Mouse (Mus musculus) left cerebral cortex, adult 2 months (tissue): ENCODE measurements at regions not wholly inside any gene's neighbourhood (a gene's known extent, or its start where the extent isn't known, plus 50 kb on each side); places are given as distances from the start of the nearest gene placed in this dataset.
A peak's percentile ranks its signal among the peaks of the same experiment; 100 is the strongest.

Source experiments
- DNase-seq, 2 experiments: peaks; one replicate each; pipeline ENCODE4 v3.0.0; 2021 to 2022; ENCODE audit warnings: low spot score in 2 of 2, mixed read lengths in 1 of 2; ENCODE audit errors: extremely low spot score in 1 of 2
- H3K27ac ChIP-seq: fragments of 200-600 bp; 2 replicates; pipeline ENCODE4 v1.8.1; 2022
- H3K4me3 ChIP-seq: fragments of 200-600 bp; 2 replicates; pipeline ENCODE4 v1.8.1; 2022
- CTCF ChIP-seq: fragments of 200-600 bp; IDR thresholded peaks from 2 replicates; pipeline ENCODE4 v1.8.1; 2022; ENCODE audit warnings: antibody characterized with exemption, mild to moderate bottlenecking, moderate library complexity
- intact Hi-C: fragments of 180-260 bp; cut with DNase I; formaldehyde crosslinking; loops from one replicate; pipeline ENCODE4 v1.15.1; 2025

DNA sequence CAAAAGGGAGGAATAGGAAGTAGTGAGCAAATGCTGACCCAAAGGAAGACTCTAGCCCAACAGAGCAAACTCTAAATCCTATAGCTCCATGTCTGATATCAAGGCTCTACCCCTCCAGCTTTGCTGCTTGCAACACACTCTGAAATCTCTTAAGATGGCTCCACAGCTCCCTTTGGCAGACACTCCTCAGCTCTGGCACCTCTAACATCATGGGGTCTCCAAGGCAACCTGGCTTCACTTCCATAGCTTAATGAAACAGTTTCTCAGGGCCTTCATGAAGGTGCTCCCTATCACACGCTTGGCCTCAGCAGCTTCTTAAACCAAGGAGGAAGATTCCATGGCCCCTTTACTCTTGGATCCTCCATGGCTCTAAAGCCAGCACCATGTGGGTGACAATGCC lies 73.6 kb downstream of the Hes1 start:
- H3K27ac ChIP-seq: no peak overlapping the region
- intact Hi-C loops: no loop called here
- TF ChIP-seq CTCF: no peak
- no peak overlapping the region for H3K4me3 ChIP-seq
- DNase-seq: no peak

DNA sequence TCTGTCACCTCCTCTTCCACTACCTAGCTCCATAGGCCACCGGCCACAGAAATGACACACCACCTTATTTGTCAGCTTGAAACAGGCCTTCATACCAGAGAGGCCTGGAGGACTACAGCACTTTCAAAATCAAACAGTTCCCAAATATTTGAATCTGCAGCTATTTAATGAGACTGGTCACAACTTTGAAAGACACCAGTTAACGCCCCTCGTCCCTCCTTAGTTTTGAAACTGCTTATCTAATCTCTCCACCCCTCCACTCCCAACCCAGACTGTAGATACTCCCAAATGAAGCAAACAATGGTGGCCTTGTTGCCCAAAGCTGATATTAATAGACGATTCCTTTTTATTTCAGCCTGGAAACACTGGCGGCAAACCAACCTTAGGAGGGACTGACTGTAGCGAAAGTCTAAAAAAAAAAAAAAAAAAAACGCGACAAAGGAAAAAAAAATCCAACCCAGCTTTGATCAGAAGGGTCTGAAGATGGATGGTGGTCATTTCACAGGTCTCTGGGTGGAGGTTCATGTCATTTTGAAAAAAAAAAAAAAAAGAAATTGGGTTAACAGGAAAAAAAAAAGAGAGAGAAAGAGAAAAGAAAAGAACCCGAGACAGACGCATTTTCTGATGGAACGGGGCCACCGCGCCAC lies 80.8 kb downstream of the Hes1 start:
- TF ChIP-seq CTCF: no peak
- intact Hi-C loops: no loop called here
- DNase-seq: no peak
- no peak overlapping the region for H3K4me3 ChIP-seq
- H3K27ac ChIP-seq: no peak overlapping the region

DNA sequence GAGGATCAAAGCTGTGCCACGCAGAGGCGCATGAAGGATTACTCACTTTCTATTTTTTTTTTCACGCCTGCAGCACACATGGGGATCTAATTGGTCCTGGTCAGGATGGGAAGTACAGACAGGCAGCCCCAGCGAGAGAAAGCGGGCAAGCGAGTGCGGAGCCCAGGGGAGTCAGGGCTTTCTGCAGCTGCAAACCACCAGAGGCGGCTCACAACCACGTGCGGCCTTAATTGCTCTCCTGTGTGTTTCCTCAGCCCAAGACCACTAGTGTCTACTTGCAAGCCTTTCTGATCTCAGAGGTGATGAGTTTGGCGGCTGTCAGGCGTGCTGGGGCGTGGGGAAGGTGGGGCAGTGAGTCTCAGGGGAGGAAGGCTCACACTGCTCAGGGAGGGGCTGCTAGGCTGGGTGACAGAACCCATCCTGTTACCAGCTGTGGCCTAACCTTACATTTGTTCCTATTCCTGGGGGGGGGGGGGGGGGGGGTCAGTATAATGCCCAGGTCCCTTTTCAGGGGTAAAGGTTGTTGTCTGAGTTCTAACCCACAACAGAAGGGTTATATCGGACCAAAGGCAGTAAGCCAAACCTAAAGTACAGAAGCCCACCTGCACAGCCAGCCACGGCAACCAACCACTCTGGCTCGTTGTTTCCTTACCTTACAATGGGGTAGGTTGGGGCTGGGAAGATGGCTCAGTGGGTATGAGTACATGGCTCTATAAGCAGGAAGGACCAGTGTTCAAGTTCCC lies 81.5 kb downstream of the Hes1 start:
- no peak overlapping the region for H3K27ac ChIP-seq
- intact Hi-C loops: no loop called here
- no peak for TF ChIP-seq CTCF

DNA sequence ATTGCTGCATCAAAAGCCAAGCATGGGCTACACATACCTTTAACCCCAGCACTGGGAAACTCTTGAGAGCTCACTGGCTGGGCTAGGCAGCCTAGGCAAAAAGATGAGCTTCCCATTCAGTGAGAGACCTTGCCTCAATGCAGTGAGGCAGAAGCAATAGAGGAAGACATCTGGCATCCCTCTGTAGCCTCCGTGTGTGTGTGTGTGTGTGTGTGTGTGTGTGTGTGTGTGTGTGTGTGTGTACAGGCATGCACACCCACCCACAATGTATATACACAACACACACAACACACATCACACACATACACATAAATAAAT lies 82.0 kb downstream of the Hes1 start:
- H3K27ac ChIP-seq: no peak overlapping the region
- intact Hi-C loops: no loop called here

More for the DNA sequence above, 81.5 kb downstream of the Hes1 start:
- DNase-seq: peak; percentile 13 to 32
- no peak overlapping the region for H3K4me3 ChIP-seq

DNA sequence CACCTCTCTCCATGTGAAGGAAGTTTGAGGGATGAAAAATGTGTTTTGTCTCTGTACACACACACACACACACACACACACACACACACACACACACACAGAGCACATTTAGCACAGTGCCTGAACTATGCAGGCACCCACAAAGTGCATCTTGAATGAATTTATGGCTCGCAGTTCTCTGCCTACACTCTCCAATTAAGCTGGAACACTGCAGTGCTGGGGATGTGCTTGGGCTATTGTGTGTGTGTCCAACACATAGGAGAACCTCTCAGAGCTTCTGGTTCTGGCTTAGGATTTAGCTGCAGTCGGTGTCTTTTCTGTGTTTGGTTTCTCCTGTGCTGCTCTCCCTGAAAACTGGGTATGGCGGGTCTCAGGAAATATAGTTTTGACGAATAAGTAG lies 83.1 kb downstream of the Hes1 start:
- Histone ChIP-seq H3K4me3 (no peak overlapping the region), H3K27ac (no peak overlapping the region)
- TF ChIP-seq CTCF: no peak
- peak in 1 of 2 experiments; percentile 21 for DNase-seq
- intact Hi-C loops: no loop called here

More for the DNA sequence above, 82.0 kb downstream of the Hes1 start:
- H3K4me3 ChIP-seq: no peak overlapping the region
- no peak for DNase-seq
- TF ChIP-seq CTCF: no peak

DNA sequence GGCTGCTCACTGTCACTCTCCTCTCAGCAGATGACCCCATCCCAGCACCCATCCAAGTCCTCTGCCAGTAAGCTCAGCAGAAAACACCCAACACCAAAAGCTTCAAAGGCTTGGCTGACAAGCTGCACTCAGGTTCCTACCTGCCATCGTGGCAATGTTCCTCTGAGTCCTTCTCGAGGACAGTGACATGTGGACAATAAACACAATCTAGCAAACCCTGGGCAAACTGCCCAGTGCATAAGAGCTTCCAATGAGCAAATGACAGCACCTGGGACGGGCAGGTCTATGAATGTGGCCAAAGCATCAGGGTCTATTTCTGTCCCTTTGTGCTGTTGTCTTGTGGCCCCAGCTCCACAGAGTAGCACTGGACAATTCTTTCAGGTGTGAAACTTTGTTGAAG lies 86.9 kb downstream of the Hes1 start:
- Histone ChIP-seq H3K27ac (no peak overlapping the region), H3K4me3 (no peak overlapping the region)
- intact Hi-C loops: no loop called here
- no peak for DNase-seq
- TF ChIP-seq CTCF: no peak

DNA sequence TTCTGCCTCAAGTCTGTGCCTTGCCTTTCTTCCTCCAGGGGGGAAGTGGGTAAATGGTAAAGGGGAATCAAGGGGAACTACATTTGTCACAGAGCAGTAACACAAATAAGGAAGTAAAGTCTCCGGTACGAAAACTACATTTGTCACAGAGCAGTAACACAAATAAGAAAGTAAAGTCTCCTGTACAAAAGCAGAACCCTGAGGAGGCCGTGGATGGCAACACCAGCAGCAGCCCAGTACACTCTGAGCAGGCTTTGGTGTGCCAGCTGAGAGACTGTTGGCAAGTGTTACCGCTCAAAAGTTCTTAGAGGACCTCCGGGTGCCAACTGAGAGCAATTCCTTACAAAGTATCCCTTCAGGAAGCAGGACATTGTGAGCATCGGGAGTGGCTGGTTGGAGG lies 90.9 kb downstream of the Hes1 start:
- Histone ChIP-seq H3K27ac (no peak overlapping the region), H3K4me3 (no peak overlapping the region)
- TF ChIP-seq CTCF: no peak
- intact Hi-C loops: no loop called here
- no peak for DNase-seq

DNA sequence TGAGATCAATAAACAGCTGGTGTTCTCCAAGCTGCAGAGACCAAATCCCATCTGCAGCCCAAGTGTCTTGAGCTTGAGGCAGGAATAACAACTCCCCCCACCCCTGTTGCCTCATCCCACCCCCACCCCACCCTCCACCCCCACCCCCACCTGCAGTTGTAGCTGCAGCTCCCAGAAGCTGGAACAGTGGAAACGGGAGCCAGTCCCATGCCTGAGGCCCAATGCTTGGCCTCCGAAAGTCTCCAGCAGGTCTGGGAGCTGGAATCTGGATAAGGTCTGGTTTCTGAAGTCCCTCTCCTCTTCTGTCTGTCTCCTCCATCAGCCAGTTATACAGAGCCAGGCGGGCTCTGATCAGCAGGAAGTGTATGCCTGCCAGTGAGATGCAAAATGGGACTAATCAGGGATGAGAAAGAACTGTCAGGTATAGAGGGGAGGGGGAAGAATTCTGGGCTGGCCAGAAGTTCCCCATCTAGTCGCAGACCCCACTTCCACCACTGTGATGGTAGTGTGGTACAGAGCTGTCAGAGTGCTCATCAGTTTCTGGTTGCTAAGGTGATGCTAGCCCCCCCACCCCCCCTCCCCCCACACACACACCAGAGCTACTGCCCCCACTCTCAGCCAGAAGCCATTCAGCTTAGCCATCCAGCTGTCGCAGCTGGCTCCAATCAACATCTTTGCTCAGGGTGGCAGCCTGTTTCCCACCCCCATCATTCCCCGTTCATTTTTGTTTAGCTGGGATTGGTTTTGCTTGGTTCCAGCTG lies 91.5 kb downstream of the Hes1 start:
- TF ChIP-seq CTCF: no peak
- Histone ChIP-seq H3K27ac (no peak overlapping the region), H3K4me3 (no peak overlapping the region)
- intact Hi-C loops: no loop called here
- no peak for DNase-seq

DNA sequence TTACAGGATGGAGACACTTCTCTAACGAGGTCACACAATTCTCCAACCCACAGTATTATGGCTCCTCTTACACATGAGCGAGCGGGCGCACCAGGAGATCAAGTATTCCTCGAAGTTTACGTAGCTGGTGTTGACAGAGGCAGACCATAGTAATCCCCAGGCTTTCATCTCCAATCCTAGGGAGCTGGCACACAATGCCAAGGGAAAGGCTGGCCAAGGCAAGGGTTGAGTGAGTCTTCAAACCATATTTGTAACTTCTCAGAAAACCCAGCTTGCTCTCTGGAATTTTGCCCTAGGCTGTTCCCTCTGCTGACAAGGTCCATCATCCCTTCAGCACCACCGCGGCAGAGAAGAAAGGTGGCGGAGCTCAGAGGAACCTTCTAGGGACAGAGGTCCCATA lies 94.0 kb downstream of the Hes1 start:
- Histone ChIP-seq H3K4me3 (no peak overlapping the region), H3K27ac (no peak overlapping the region)
- TF ChIP-seq CTCF: no peak
- DNase-seq: no peak
- intact Hi-C loops: no loop called here

DNA sequence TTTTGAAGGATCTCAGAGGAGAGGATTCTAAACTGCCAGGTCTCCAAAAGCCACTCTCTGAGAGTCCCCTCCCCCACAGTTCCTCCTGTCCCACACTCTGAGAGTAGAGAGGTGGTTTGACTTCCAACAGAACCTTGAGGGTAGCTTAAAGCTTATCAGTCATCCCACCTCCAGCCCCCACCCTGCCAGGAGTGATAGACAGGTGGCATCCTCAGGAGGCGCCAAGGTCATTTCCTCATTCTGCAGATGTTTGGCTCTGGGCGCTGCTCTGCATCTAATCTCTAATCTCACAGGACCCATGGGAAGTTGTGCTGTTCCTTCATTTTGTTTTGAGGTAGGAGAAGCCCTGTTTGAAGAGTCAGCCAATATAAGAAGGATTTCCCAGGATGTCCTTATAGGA lies 96.2 kb downstream of the Hes1 start:
- intact Hi-C loops: no loop called here
- TF ChIP-seq CTCF: no peak
- DNase-seq: no peak

DNA sequence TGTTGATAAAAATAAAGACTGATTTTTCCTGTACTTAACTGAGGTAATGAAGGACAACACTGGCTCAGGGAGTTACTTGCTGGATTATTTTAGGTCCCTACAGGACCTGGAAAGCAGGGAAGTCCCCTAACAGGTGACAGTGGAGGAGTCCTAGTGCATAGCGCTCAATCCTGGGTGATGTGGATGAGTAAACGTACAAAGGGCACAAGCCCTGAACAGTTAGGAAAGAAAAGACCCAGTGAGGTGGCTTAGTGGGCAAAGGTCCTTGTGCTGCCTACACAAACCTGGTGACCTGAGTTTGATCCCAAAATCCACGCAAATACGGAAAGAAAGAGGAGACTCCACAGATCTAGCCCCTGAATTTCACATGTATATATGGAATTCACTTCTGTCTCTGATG lies 99.1 kb downstream of the Hes1 start:
- DNase-seq: no peak
- Histone ChIP-seq H3K27ac (no peak overlapping the region), H3K4me3 (no peak overlapping the region)
- no peak for TF ChIP-seq CTCF
- intact Hi-C loops: no loop called here

More for the DNA sequence above, 96.2 kb downstream of the Hes1 start:
- Histone ChIP-seq H3K27ac (no peak overlapping the region), H3K4me3 (no peak overlapping the region)

DNA sequence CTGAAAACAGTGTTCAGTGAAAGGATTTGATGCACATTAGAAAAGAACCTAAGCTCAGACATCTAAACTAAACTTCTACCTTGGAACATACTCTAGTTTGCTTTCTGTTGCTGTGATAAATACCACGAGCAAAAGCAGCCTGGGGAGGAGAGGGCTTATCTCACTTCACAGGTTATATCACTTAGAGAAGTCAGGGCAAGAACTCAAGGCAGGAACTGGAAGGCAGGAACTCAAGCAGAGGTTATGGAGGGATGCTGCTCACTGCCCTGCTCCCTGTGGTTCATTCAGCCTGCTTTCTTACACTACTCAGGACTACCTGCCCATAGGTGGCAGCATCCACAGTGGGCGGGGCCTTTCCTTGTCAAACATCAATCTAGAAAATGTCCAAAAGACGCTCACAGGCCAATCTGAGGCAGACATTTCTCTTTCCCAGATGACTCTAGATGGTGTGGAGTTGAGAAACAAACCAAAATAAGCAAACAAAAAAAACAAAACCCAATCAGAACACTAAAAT lies 101.5 kb downstream of the Hes1 start:
- TF ChIP-seq CTCF: no peak
- Histone ChIP-seq H3K4me3 (no peak overlapping the region), H3K27ac (no peak overlapping the region)
- DNase-seq: no peak
- intact Hi-C loops: no loop called here
